Mouse (Mus musculus) hindbrain, embryonic 10.5 days (tissue): ENCODE measurements around the gene Rnf135. TPM values are rescaled to one million over a fixed set of nuclear protein-coding genes. Genes with fewer than 3 reads are reported as not detected.
"Not testable (repeated sequence)": the region's sequence is repeated elsewhere in the genome, so short reads cannot be mapped to it uniquely, and the experiment has no call there.

Experiments
- DNase-seq: peaks from one replicate; pipeline ENCODE4 v3.0.0-alpha.2; 2017; ENCODE audit warnings: low spot score
- H3K27ac ChIP-seq: fragments of 300-500 bp; sonication (generic); 2 replicates; pipeline ENCODE4 v1.5.1; 2016; ENCODE audit warnings: mild to moderate bottlenecking, moderate library complexity
- H3K27me3 ChIP-seq: fragments of 300-500 bp; sonication (generic); 2 replicates; pipeline ENCODE4 v1.6.1; 2016; ENCODE audit warnings: mild to moderate bottlenecking; ENCODE audit not compliant: poor library complexity, insufficient read depth, severe bottlenecking
- H3K36me3 ChIP-seq: fragments of 300-500 bp; sonication (generic); 2 replicates; pipeline ENCODE4 v1.6.1; 2016; ENCODE audit warnings: mild to moderate bottlenecking, moderate library complexity
- H3K4me1 ChIP-seq: fragments of 300-500 bp; sonication (generic); replicated peaks from 2 replicates; pipeline ENCODE4 v1.6.1; 2016; ENCODE audit warnings: mild to moderate bottlenecking
- H3K4me3 ChIP-seq: fragments of 300-500 bp; sonication (generic); 2 replicates; pipeline ENCODE4 v1.5.1; 2016; ENCODE audit warnings: mild to moderate bottlenecking, moderate library complexity
- H3K9me3 ChIP-seq: fragments of 300-500 bp; sonication (generic); 2 replicates; pipeline ENCODE4 v1.6.1; 2016; ENCODE audit warnings: mild to moderate bottlenecking, moderate library complexity
- whole genome bisulfite sequencing: fragments of 180-500 bp; shearing (Covaris S2); methylation state at CpG from one replicate; pipeline ENCODE4 v1.1.7; 2016; 5-methylcytosine and 5-hydroxymethylcytosine counted together
- polyA plus RNA-seq: library from polyadenylated mRNA; unstranded; fragments of >200 nt; fragmentation: Nextera tagmentation; extraction: Ambion mirVana; gene quantifications from 2 replicates; pipeline ENCODE4 v1.2.1, GENCODE M21; 2016

Gene Rnf135
- 5.0 and 5.2 TPM in 2 replicates for polyA plus RNA-seq

- Histone ChIP-seq H3K27me3 (no peaks in the 10 kb centered on the region), H3K4me1 (peaks cover 7% of the 10 kb centered on the region; the same call in 1 of the 2 replicates), H3K36me3 (no peaks in the 10 kb centered on the region), H3K9me3 (no peaks in the 10 kb centered on the region), H3K27ac (peak within 1 kb of the TSS; percentile 89), H3K4me3 (peak within 1 kb of the TSS; percentile 70)
- WGBS, result 3% methylated on average over 33 of the region's 33 CpGs
- DNase-seq, result peak; percentile 82
These were observed at the start of gene Rnf135 for GRCm38 (mm10) chr11:80183705-80184255. Gene Rnf135 (plus strand): TSS chr11:80183851.

- H3K4me1 ChIP-seq, result no peaks in the 10 kb centered on the region
- H3K4me3 ChIP-seq, result no peak overlapping the region
- peaks cover 92% of the 10 kb centered on the region for H3K36me3 ChIP-seq
- no peak for DNase-seq
- no peaks in the 10 kb centered on the region for H3K9me3 ChIP-seq
- no peak overlapping the region for H3K27ac ChIP-seq
- H3K27me3 ChIP-seq, result no peaks in the 10 kb centered on the region
- WGBS, result 80% methylated on average over 4 of the region's 4 CpGs
These were observed 48.9 kb upstream of the Rnf135 start for GRCm38 (mm10) chr11:80134744-80135143.

- no peak for DNase-seq
- Histone ChIP-seq H3K27ac (no peak overlapping the region), H3K36me3 (peaks cover 87% of the 10 kb centered on the region), H3K4me1 (peaks cover 5% of the 10 kb centered on the region), H3K4me3 (no peak overlapping the region), H3K9me3 (no peaks in the 10 kb centered on the region), H3K27me3 (no peaks in the 10 kb centered on the region)
- 88% methylated on average over 11 of the region's 11 CpGs for WGBS
These were observed 47.5 kb upstream of the Rnf135 start for GRCm38 (mm10) chr11:80135954-80136683.

GRCm38 (mm10) chr11:80136786-80137185 is 46.9 kb upstream of the Rnf135 start:
- peaks cover 80% of the 10 kb centered on the region for H3K36me3 ChIP-seq
- 92% methylated on average over 13 of the region's 13 CpGs for WGBS
- H3K27me3 ChIP-seq, result no peaks in the 10 kb centered on the region

GRCm38 (mm10) chr11:80137773-80138172 is 45.9 kb upstream of the Rnf135 start:
- no peak overlapping the region for H3K27ac ChIP-seq
- no peak overlapping the region for H3K4me3 ChIP-seq
- peaks cover 12% of the 10 kb centered on the region for H3K4me1 ChIP-seq
- H3K27me3 ChIP-seq, result no peaks in the 10 kb centered on the region
- H3K36me3 ChIP-seq, result peaks cover 71% of the 10 kb centered on the region
- H3K9me3 ChIP-seq, result no peaks in the 10 kb centered on the region
- DNase-seq, result no peak
- 90% methylated on average over 5 of the region's 5 CpGs for WGBS

More at GRCm38 (mm10) chr11:80136786-80137185, 46.9 kb upstream of the Rnf135 start:
- Histone ChIP-seq H3K27ac (no peak overlapping the region), H3K9me3 (no peaks in the 10 kb centered on the region), H3K4me3 (no peak overlapping the region), H3K4me1 (peaks cover 8% of the 10 kb centered on the region)
- no peak for DNase-seq

- DNase-seq, result peak; percentile 88
- Histone ChIP-seq H3K27me3 (no peaks in the 10 kb centered on the region), H3K4me3 (peak within 1 kb of the TSS; percentile 81), H3K9me3 (no peaks in the 10 kb centered on the region), H3K27ac (peak within 1 kb of the TSS; percentile 94), H3K4me1 (peaks cover 16% of the 10 kb centered on the region), H3K36me3 (peaks cover 35% of the 10 kb centered on the region)
- WGBS, result under 1% methylated on average over 40 of the region's 40 CpGs
These were observed 41.7 kb upstream of the Rnf135 start, which contains the start of gene Tefm for GRCm38 (mm10) chr11:80141825-80142521. Gene Tefm (minus strand): TSS chr11:80142175.

GRCm38 (mm10) chr11:80142872-80143271 is 40.8 kb upstream of the Rnf135 start:
- H3K4me1 ChIP-seq, result peaks cover 16% of the 10 kb centered on the region
- peaks cover 26% of the 10 kb centered on the region for H3K36me3 ChIP-seq
- peak overlapping the region; percentile 94 for H3K27ac ChIP-seq
- H3K9me3 ChIP-seq, result no peaks in the 10 kb centered on the region
- peak overlapping the region; percentile 81 for H3K4me3 ChIP-seq
- no peak for DNase-seq
- no peaks in the 10 kb centered on the region for H3K27me3 ChIP-seq
- WGBS, result 48% methylated on average over 8 of the region's 8 CpGs

- WGBS, result 65% methylated on average over 10 of the region's 10 CpGs
- Histone ChIP-seq H3K27ac (no peak overlapping the region), H3K9me3 (no peaks in the 10 kb centered on the region), H3K4me1 (peaks cover 14% of the 10 kb centered on the region), H3K36me3 (no peaks in the 10 kb centered on the region), H3K4me3 (no peak overlapping the region), H3K27me3 (no peaks in the 10 kb centered on the region)
- DNase-seq, result no peak
These were observed 37.8 kb upstream of the Rnf135 start for GRCm38 (mm10) chr11:80145787-80146275.

GRCm38 (mm10) chr11:80147748-80148147 is 35.9 kb upstream of the Rnf135 start:
- Histone ChIP-seq H3K27me3 (peaks cover 11% of the 10 kb centered on the region), H3K4me3 (no peak overlapping the region)

GRCm38 (mm10) chr11:80148313-80148712 is 35.3 kb upstream of the Rnf135 start:
- Histone ChIP-seq H3K36me3 (no peaks in the 10 kb centered on the region), H3K4me3 (no peak overlapping the region), H3K9me3 (no peaks in the 10 kb centered on the region), H3K27ac (no peak overlapping the region), H3K4me1 (no peaks in the 10 kb centered on the region), H3K27me3 (peaks cover 17% of the 10 kb centered on the region)
- WGBS, result 49% methylated on average over 1 of the region's 1 CpGs
- no peak for DNase-seq

More at GRCm38 (mm10) chr11:80147748-80148147, 35.9 kb upstream of the Rnf135 start:
- Histone ChIP-seq H3K4me1 (peaks cover 4% of the 10 kb centered on the region), H3K27ac (no peak overlapping the region), H3K9me3 (no peaks in the 10 kb centered on the region), H3K36me3 (no peaks in the 10 kb centered on the region)
- WGBS, result 81% methylated on average over 6 of the region's 6 CpGs
- no peak for DNase-seq

- H3K36me3 ChIP-seq, H3K4me3 ChIP-seq, H3K27ac ChIP-seq, H3K9me3 ChIP-seq, DNase-seq, H3K4me1 ChIP-seq: not testable (repeated sequence)
- H3K27me3 ChIP-seq, result peaks cover 23% of the 10 kb centered on the region
- 73% methylated on average over 4 of the region's 4 CpGs for WGBS
These were observed 34.7 kb upstream of the Rnf135 start for GRCm38 (mm10) chr11:80148974-80149373.

GRCm38 (mm10) chr11:80149412-80150023 is 34.1 kb upstream of the Rnf135 start:
- peaks cover 10% of the 10 kb centered on the region for H3K4me1 ChIP-seq
- H3K27ac ChIP-seq, result no peak overlapping the region
- no peak for DNase-seq
- peaks cover 29% of the 10 kb centered on the region for H3K27me3 ChIP-seq
- H3K36me3 ChIP-seq, result no peaks in the 10 kb centered on the region
- 89% methylated on average over 8 of the region's 8 CpGs for WGBS
- no peaks in the 10 kb centered on the region for H3K9me3 ChIP-seq
- no peak overlapping the region for H3K4me3 ChIP-seq
